Mouse (Mus musculus) liver, embryonic 16.5 days (tissue): ENCODE data around the gene Mrpl43. TPM values are rescaled to one million over a fixed set of nuclear protein-coding genes. Genes with fewer than 3 reads are reported as not detected.

ENCODE experiments used
- ATAC-seq: fragments of 200-750 bp; cut with Nextera tagmentation; 2 replicates; pipeline ENCODE4 v1.8.0; 2017; ENCODE audit warnings: low read depth, mild to moderate bottlenecking, moderate number of reproducible peaks, moderate library complexity
- H3K27ac ChIP-seq: fragments of 300-500 bp; sonication (generic); 2 replicates; pipeline ENCODE4 v1.5.1; 2014; ENCODE audit warnings: mild to moderate bottlenecking, low read length
- H3K27me3 ChIP-seq: fragments of 300-500 bp; sonication (generic); 2 replicates; pipeline ENCODE4 v1.6.1; 2014; ENCODE audit warnings: low read depth, low read length, mixed read lengths; ENCODE audit not compliant: control insufficient read depth, insufficient read depth
- H3K36me3 ChIP-seq: fragments of 300-500 bp; sonication (generic); 2 replicates; pipeline ENCODE4 v1.6.1; 2014; ENCODE audit warnings: mild to moderate bottlenecking; ENCODE audit not compliant: control insufficient read depth, insufficient read depth
- H3K4me1 ChIP-seq: fragments of 300-500 bp; sonication (generic); 2 replicates; pipeline ENCODE4 v1.6.1; 2014; ENCODE audit warnings: low read depth, low read length, mixed read lengths; ENCODE audit not compliant: control insufficient read depth
- H3K4me2 ChIP-seq: fragments of 300-500 bp; sonication (generic); 2 replicates; pipeline ENCODE4 v1.6.1; 2014; ENCODE audit warnings: low read depth, low read length, mixed read lengths
- H3K4me3 ChIP-seq: fragments of 300-500 bp; sonication (generic); 2 replicates; pipeline ENCODE4 v1.5.1; 2014; ENCODE audit warnings: low read depth, mild to moderate bottlenecking, low read length
- H3K9ac ChIP-seq: fragments of 300-500 bp; sonication (generic); 2 replicates; pipeline ENCODE4 v1.6.1; 2014; ENCODE audit warnings: low read depth, low read length
- H3K9me3 ChIP-seq: fragments of 300-500 bp; sonication (generic); replicated peaks from 2 replicates; pipeline ENCODE4 v1.6.1; 2016; ENCODE audit warnings: low read length; ENCODE audit not compliant: control insufficient read depth
- WGBS: fragments of 180-500 bp; shearing (Covaris S2); extraction: QIAGEN DNeasy Blood & Tissue Kit; methylation state at CpG from one replicate; pipeline ENCODE4 v1.1.7; 2014; ENCODE audit not compliant: insufficient replicate concordance; 5-methylcytosine and 5-hydroxymethylcytosine counted together
- polyA plus RNA-seq: library from polyadenylated mRNA; unstranded; fragments of >200 nt; fragmentation: Nextera tagmentation; extraction: Ambion mirVana; gene quantifications from 2 replicates; pipeline ENCODE4 v1.2.1, GENCODE M21; 2015

Gene Mrpl43
- polyA plus RNA-seq, result 27.0 and 29.0 TPM in 2 replicates

DNA sequence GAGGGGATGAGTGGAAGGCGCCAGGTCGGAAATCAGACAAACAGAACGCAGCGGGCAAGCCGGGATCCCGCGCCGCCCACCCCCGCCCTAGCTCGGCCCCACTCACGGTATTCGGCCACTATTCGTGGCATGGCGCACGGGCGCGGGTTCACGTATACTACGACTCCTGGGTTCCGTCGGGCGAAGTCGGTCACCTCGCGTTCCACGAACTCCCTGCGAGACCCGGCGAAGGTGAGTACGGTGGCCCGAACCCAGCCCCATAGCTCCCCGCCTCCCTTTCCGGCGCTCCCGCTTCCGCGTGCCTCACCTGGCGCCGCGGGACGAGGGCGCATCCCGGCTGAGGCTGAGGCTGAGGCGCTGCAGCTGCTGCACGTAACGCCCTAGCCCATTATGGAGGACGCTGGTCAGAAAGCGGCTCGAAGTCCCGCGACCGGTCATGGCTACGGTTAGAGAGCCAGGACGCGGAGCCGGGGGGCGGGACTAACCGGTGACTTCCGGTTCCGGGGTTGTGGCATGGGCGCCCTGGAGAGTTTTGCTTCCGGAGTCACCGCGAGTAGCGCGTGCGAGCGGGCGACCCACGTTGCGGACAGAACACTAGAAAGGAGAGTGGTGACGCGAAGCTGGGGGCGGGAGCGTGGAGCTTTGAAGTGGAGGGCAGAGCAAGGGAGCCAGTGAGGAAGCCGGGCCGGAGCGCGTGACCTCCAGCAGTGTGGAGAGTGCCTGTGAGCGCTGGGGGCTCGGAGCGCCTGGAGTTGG lies at the start of gene Mrpl43:
Mrpl43 (minus strand) TSS at position 486 of the 756 bp plus-strand sequence.
- under 1% methylated on average over 82 of the region's 82 CpGs for WGBS
- Histone ChIP-seq H3K27me3 (no peaks in the 10 kb centered on the region), H3K4me1 (peaks cover 17% of the 10 kb centered on the region), H3K9me3 (no peaks in the 10 kb centered on the region), H3K27ac (peak within 1 kb of the TSS; percentile 85), H3K36me3 (peaks cover 14% of the 10 kb centered on the region), H3K4me2 (peak within 1 kb of the TSS; percentile 95), H3K4me3 (peak within 1 kb of the TSS; percentile 99), H3K9ac (peak within 1 kb of the TSS; percentile 91)
- peak; percentile 87 for ATAC-seq

DNA sequence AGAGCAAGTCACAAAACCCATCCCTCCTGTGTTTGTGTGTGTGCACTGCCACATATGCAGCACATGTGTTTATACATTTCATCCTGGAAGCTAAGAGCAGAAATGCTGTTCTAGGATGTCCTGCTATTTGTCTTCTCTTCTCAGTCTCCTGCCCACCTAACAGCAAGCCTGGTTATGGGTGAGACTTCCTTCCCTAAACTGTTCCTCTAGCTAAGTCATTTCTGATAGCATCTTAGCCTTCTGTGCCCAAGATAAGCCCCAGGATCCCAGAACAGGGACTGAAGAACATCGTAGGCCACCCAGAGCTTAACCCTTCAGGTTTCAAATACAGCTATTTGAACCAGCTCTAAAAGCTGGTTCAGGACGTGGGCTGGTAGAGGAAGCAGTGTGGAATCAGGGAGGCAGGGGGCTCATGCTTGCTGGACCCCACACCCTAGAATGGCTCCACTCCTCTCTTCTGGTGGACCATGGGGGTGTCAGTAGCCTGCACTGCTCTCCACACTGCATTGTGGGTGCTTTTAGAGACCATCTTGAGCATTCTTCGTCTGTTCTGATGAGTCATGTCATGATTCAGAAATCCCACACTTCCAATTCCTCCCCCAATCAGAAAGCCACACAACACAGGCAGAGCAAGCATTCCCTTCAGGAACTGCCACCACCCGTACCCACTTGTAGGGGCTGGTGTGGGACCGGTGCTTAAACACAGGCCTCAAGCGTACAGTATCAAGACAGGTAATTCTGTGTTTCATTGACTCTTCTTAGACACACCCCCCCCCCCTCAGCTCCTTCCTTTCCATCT lies 48.8 kb upstream of the Mrpl43 start:
- 57% methylated on average over 6 of the region's 6 CpGs for WGBS
- H3K27ac ChIP-seq, result no peak overlapping the region
- no peaks in the 10 kb centered on the region for H3K9me3 ChIP-seq
- no peak overlapping the region for H3K4me2 ChIP-seq
- H3K9ac ChIP-seq, result no peak overlapping the region
- no peak for ATAC-seq
- no peaks in the 10 kb centered on the region for H3K36me3 ChIP-seq
- no peaks in the 10 kb centered on the region for H3K27me3 ChIP-seq
- H3K4me3 ChIP-seq, result no peak overlapping the region
- peaks cover 26% of the 10 kb centered on the region for H3K4me1 ChIP-seq

DNA sequence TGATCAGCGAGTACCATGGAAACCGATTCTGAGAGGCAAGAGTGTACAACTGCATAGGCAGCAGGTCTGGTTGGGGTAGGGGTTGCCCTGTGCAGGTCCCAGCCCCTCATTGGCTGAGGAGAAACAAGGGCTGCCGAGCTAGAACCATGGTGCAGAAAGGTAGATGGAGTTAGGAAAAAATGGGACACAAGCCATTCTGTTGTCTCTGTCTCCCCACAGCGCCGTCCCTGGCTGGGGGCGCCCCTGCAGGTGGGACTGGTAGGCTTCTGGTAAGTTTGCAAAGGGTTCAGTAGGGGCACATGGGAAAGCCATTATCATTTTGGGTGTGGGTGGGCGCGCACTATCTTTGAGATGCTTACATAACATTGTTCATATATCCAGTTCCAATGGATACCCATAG lies 47.2 kb upstream of the Mrpl43 start:
- Histone ChIP-seq H3K36me3 (no peaks in the 10 kb centered on the region), H3K9ac (no peak overlapping the region), H3K27ac (no peak overlapping the region), H3K9me3 (no peaks in the 10 kb centered on the region), H3K27me3 (no peaks in the 10 kb centered on the region), H3K4me3 (no peak overlapping the region), H3K4me1 (peaks cover 19% of the 10 kb centered on the region), H3K4me2 (no peak overlapping the region)
- no peak for ATAC-seq
- WGBS, result 69% methylated on average over 8 of the region's 8 CpGs

DNA sequence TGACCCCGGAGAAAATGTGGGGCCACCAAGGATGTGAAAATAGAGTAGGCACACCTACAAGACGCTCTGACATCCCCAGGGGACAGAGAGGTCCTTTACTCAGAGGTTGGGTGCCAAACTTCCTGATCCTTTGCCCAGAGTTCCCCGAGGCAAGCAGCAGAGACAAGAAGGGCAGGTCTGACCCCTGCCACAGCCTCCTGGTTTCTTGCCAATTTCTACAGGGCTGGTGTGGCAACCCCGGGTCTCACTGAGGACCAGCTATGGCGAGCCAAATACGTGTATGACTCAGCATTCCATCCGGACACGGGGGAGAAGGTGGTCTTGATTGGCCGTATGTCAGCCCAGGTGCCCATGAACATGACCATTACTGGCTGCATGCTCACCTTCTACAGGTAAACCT lies 43.3 kb upstream of the Mrpl43 start:
- H3K4me1 ChIP-seq, result peaks cover 25% of the 10 kb centered on the region
- H3K9ac ChIP-seq, result no peak overlapping the region
- no peak overlapping the region for H3K4me2 ChIP-seq
- H3K27ac ChIP-seq, result no peak overlapping the region
- H3K9me3 ChIP-seq, result no peaks in the 10 kb centered on the region
- H3K36me3 ChIP-seq, result no peaks in the 10 kb centered on the region
- H3K4me3 ChIP-seq, result no peak overlapping the region
- WGBS, result 54% methylated on average over 9 of the region's 9 CpGs
- ATAC-seq, result no peak
- H3K27me3 ChIP-seq, result peaks cover 25% of the 10 kb centered on the region

DNA sequence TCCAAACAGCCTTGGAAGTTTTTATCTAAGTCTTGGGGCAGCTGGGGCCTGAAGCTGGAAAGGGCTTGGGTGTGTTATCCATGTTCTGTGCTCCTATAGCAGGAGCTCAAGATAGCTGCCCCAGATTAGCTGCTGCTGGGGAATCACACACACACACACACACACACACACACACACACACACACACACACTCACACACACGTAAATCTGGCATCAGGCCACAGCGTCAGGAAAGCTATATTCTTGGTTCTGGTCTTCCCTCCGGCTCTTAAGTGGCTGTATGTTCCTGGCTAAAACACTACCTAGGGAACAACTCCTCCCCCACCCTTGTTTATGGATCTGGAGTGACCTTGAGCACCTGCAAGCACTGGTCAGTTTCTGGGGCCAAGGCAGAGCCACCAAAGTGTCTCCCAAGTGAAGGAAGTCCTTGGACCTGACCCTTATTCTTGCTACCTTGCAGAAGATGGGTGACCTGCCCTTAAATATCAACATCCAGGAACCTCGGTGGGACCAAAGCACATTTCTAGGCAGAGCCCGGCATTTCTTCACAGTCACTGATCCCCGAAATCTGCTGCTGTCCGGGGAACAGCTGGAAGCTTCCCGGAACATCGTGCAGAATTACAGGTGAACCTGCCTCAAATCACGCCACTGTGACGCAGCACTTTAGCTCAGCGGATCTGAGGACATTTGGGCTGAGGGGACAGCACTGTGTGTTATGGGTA lies 42.6 kb upstream of the Mrpl43 start:
- H3K4me1 ChIP-seq, result peaks cover 25% of the 10 kb centered on the region
- H3K4me3 ChIP-seq, result no peak overlapping the region; the same call in 1 of the 2 replicates
- peaks cover 30% of the 10 kb centered on the region for H3K27me3 ChIP-seq
- peak overlapping the region; percentile 75; the same call in 1 of the 2 replicates for H3K27ac ChIP-seq
- whole genome bisulfite sequencing, result 75% methylated on average over 12 of the region's 12 CpGs
- H3K4me2 ChIP-seq, result peak overlapping the region; percentile 84
- H3K36me3 ChIP-seq, result no peaks in the 10 kb centered on the region
- H3K9me3 ChIP-seq, result no peaks in the 10 kb centered on the region
- ATAC-seq, result no peak
- no peak overlapping the region for H3K9ac ChIP-seq

DNA sequence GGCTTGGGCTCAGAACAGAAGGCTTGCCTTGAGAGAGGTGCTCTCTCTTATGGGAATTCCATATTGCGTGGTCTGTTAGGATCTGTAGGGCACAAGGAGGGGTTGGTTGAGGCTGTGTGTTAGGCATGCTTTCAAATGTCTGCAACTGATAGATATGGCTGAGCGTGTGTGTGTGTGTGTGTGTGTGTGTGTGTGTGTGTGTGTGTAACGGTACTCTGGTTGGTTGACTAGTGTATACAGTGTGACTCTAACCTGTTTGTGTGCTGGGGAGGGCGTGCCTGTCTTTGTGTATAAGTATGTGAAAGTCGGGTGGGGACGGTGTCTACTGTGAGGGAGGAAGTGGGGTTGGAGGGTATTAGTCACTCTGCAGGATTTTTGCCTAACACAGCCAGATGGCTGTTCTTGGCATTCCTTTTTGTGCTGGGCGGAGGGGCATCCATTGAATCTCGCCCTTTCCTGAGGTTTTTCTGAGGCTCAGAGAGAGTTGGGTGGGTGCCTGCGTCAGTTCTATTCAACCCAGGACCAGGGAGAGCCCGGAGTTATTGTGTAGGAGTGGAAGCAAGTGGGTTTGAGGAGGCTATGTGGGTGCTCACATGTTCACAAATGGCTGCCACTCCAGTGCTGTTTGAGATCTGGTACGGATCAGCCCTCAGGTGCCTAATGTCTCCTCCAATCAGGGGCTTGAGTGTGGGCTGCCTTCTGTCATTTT lies 41.8 kb upstream of the Mrpl43 start:
- H3K4me3 ChIP-seq, result peak overlapping the region; percentile 66
- H3K27me3 ChIP-seq, result peaks cover 34% of the 10 kb centered on the region
- peak overlapping the region; percentile 84 for H3K4me2 ChIP-seq
- peak overlapping the region; percentile 75; the same call in 1 of the 2 replicates for H3K27ac ChIP-seq
- H3K9me3 ChIP-seq, result no peaks in the 10 kb centered on the region
- no peaks in the 10 kb centered on the region for H3K36me3 ChIP-seq
- H3K4me1 ChIP-seq, result peaks cover 25% of the 10 kb centered on the region
- H3K9ac ChIP-seq, result peak overlapping the region; percentile 62
- ATAC-seq, result peak; percentile 61
- 21% methylated on average over 11 of the region's 11 CpGs for WGBS

DNA sequence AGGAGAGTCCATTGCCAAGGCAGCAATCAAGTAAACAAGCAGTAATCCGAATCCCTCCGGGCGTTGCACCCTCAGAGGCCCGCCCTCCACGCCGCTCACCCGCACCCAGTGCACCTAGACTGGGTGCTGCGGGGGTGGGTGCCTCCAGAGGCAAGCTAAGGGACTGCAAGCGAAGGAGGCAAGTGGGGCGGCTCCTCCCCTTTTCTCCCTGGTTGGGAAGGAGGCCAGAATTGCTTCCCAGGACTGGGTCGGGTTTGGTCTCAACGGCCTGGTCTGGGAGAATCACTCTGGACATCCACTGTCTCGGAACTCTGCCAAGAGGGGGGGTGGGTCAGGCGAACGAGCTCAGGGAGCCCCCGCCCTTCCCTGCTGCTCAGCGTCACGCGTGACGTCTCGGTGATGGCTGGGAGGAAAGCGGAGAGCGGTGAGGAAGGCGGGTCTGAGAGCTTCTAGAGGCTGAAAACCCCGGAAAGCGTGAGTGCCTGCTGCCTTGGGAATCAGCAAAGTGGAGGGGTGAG lies 41.2 kb upstream of the Mrpl43 start, which contains the start of gene Sfxn3:
Sfxn3 (plus strand) TSS at position 87 of the 518 bp plus-strand sequence.
- Histone ChIP-seq H3K4me3 (peak within 1 kb of the TSS; percentile 66), H3K9me3 (no peaks in the 10 kb centered on the region), H3K27me3 (peaks cover 34% of the 10 kb centered on the region), H3K9ac (peak within 1 kb of the TSS; percentile 62), H3K4me2 (peak within 1 kb of the TSS; percentile 84), H3K27ac (peak within 1 kb of the TSS; percentile 75; the same call in 1 of the 2 replicates), H3K4me1 (peaks cover 25% of the 10 kb centered on the region), H3K36me3 (no peaks in the 10 kb centered on the region)
- peak; percentile 87 for ATAC-seq
- WGBS, result under 1% methylated on average over 26 of the region's 26 CpGs
